Mouse (Mus musculus) cerebellum, postnatal 10 days (tissue): Measurements from ENCODE around the gene Dolk.

Experiments
- DNase-seq, 2 experiments: peaks; one replicate each; pipeline ENCODE4 v3.0.0; 2021; ENCODE audit warnings: mixed read lengths in 2 of 2

Dolk gene

GRCm38 (mm10) chr2:30249182-30249581 lies 37.0 kb downstream of the Dolk start:
- DNase-seq, result no peak

- no peak for DNase-seq
Measured at GRCm38 (mm10) chr2:30247681-30248080, 38.5 kb downstream of the Dolk start.

GRCm38 (mm10) chr2:30247036-30247435 lies 39.1 kb downstream of the Dolk start:
- DNase-seq, result no peak

GRCm38 (mm10) chr2:30244595-30245178 lies 41.4 kb downstream of the Dolk start:
- DNase-seq, result no peak

GRCm38 (mm10) chr2:30243391-30243790 lies 42.7 kb downstream of the Dolk start:
- no peak for DNase-seq

- DNase-seq, result peak; percentile 52 to 65
Measured at GRCm38 (mm10) chr2:30242509-30242908, 43.6 kb downstream of the Dolk start.

GRCm38 (mm10) chr2:30240267-30240666 lies 45.9 kb downstream of the Dolk start, which contains the start of gene Gm28035:
TSS of gene Gm28035 (plus strand) at chr2:30240567.
- no peak for DNase-seq

- no peak for DNase-seq
Measured at GRCm38 (mm10) chr2:30239777-30240176, 46.4 kb downstream of the Dolk start.

GRCm38 (mm10) chr2:30238906-30239465 lies 47.1 kb downstream of the Dolk start:
- DNase-seq, result no peak

- DNase-seq, result peak in 1 of 2 experiments; percentile 77
Measured at GRCm38 (mm10) chr2:30237881-30238280, 48.3 kb downstream of the Dolk start.

GRCm38 (mm10) chr2:30237199-30237880 lies 48.8 kb downstream of the Dolk start, which contains the start of gene Lrrc8a:
TSS of gene Lrrc8a (plus strand) at chr2:30237715.
- peak; percentile 100 for DNase-seq

- no peak for DNase-seq
Measured at GRCm38 (mm10) chr2:30236426-30237198, 49.5 kb downstream of the Dolk start.

GRCm38 (mm10) chr2:30235593-30235992 lies 50.5 kb downstream of the Dolk start:
- DNase-seq, result no peak
